8 mouse cellular contexts compared by ENCODE assay signal in the genomic region with DNA sequence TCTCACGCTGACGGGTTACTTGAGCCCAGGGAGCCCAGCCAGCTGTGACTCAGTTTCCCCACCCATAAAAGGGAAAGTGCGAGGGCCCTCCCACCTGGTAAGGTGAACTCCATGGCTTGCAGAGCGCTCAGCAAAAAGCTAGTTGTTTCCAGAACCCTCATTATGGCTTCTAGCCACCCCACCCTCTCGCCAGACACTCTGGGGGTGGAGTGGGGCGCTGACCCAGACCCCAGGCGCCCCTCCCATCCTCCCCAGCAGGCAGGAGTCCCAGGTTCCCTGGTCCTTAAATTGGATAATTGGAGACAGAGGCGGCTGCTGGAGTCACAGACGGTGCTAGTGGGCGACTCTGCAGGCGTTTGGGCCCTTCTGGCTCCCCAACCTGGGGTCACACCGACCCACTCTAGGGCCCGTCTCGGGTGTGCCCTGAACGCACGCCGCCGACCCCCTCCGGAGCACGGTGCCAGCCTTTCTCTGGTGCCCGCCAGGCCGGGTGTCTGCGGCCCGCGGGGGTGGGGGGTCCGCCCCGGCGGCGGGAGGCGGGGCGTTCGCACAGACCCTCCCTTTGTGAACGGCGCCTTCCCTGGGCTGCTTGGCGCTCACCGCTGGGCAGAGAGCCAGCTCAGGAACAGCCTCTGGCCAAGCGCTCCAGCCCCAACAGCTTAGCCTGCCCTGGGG. TPM values are rescaled to one million over a fixed set of nuclear protein-coding genes. Genes with fewer than 3 reads are reported as not detected.
DNase-seq lines count a peak whose midpoint lies in the region; ATAC-seq and TF ChIP-seq lines count a peak whose summit lies in the region.

No protein-coding gene starts in this region.

- peak overlapping the region; percentile 12; the same call in 1 of the 2 replicates for H3K4me3 ChIP-seq in forebrain, embryonic 16.5 days (replicated peaks; ENCODE audit: low read length)
- H3K4me3 ChIP-seq in hindbrain, postnatal 0 days (ENCODE audit: low read length) = peak overlapping the region; percentile 13; the same call in 1 of the 2 replicates
- H3K4me3 ChIP-seq in liver, embryonic 11.5 days (ENCODE audit: low read depth, low read length) = peak overlapping the region; percentile 35
- peak overlapping the region; percentile 25 for H3K4me3 ChIP-seq in neural tube, embryonic 11.5 days (ENCODE audit: low read depth, low read length)

- H3K27ac ChIP-seq in forebrain, embryonic 16.5 days (ENCODE audit: low read length) = no peak overlapping the region
- H3K27ac ChIP-seq in hindbrain, postnatal 0 days = no peak overlapping the region
- no peak overlapping the region for H3K27ac ChIP-seq in liver, embryonic 11.5 days (ENCODE audit: low read depth, low read length)
- H3K27ac ChIP-seq in neural tube, embryonic 11.5 days (ENCODE audit: low read depth, low read length) = 0 out of 2 replicates have a peak overlapping the region, but pooled peaks have one; percentile 17

- peaks cover 37% of the 10 kb centered on the region for H3K27me3 ChIP-seq in forebrain, embryonic 16.5 days (replicated peaks; ENCODE audit: control insufficient read depth, insufficient read depth, low read length)
- H3K27me3 ChIP-seq in hindbrain, postnatal 0 days (ENCODE audit: insufficient read depth, low read length) = peaks cover 11% of the 10 kb centered on the region; the same call in 1 of the 2 replicates
- H3K27me3 ChIP-seq in liver, embryonic 11.5 days (replicated peaks; ENCODE audit: control insufficient read depth, insufficient read depth, low read length) = peaks cover 68% of the 10 kb centered on the region
- H3K27me3 ChIP-seq in neural tube, embryonic 11.5 days (ENCODE audit: control insufficient read depth, insufficient read depth, low read length) = peaks cover 80% of the 10 kb centered on the region

- TF ChIP-seq CTCF in hindbrain, postnatal 0 days (IDR thresholded peaks at IDR 0.05; ENCODE audit: low read depth) = no peak

- no peaks in the 10 kb centered on the region for H3K9me3 ChIP-seq in forebrain, embryonic 16.5 days (ENCODE audit: control insufficient read depth, low read length)
- H3K9me3 ChIP-seq in hindbrain, postnatal 0 days (ENCODE audit: low read length) = no peaks in the 10 kb centered on the region
- no peaks in the 10 kb centered on the region for H3K9me3 ChIP-seq in liver, embryonic 11.5 days (ENCODE audit: control insufficient read depth, low read length)
- no peaks in the 10 kb centered on the region for H3K9me3 ChIP-seq in neural tube, embryonic 11.5 days (ENCODE audit: control insufficient read depth, low read length)

- H3K4me1 ChIP-seq in forebrain, embryonic 16.5 days (replicated peaks; ENCODE audit: control insufficient read depth, insufficient read depth, low read length) = peaks cover 72% of the 10 kb centered on the region
- H3K4me1 ChIP-seq in hindbrain, postnatal 0 days (ENCODE audit: insufficient read depth, low read length) = peaks cover 26% of the 10 kb centered on the region
- H3K4me1 ChIP-seq in liver, embryonic 11.5 days (replicated peaks; ENCODE audit: control insufficient read depth, insufficient read depth, low read length) = peaks cover 72% of the 10 kb centered on the region
- H3K4me1 ChIP-seq in neural tube, embryonic 11.5 days (ENCODE audit: control insufficient read depth, insufficient read depth, low read length) = peaks cover 33% of the 10 kb centered on the region

- DNase-seq in cerebellum, adult 11-12 months = peak; percentile 71
- DNase-seq in cerebellum, adult 9-10 months = no peak
- DNase-seq in adrenal gland, postnatal 10 days = peak; percentile 84
- DNase-seq in hindbrain, postnatal 0 days (ENCODE audit: low spot score) = peak; percentile 85
- DNase-seq in liver, embryonic 11.5 days (ENCODE audit: low spot score) = peak; percentile 60
- DNase-seq in neural tube, embryonic 11.5 days (ENCODE audit: low spot score) = peak; percentile 69
- no peak for DNase-seq in spleen, postnatal 10 days (ENCODE audit: low spot score in 2 of 2)

- H3K4me2 ChIP-seq in forebrain, embryonic 16.5 days (ENCODE audit: low read length) = peak overlapping the region; percentile 32
- H3K4me2 ChIP-seq in hindbrain, postnatal 0 days (ENCODE audit: low read depth, low read length) = peak overlapping the region; percentile 51
- H3K4me2 ChIP-seq in liver, embryonic 11.5 days = peak overlapping the region; percentile 65
- peak overlapping the region; percentile 51 for H3K4me2 ChIP-seq in neural tube, embryonic 11.5 days (ENCODE audit: low read depth)

- no peak overlapping the region for H3K9ac ChIP-seq in forebrain, embryonic 16.5 days (replicated peaks; ENCODE audit: low read depth, low read length)
- no peak overlapping the region for H3K9ac ChIP-seq in hindbrain, postnatal 0 days (replicated peaks; ENCODE audit: low read length)
- H3K9ac ChIP-seq in liver, embryonic 11.5 days (ENCODE audit: low read depth, low read length) = peak overlapping the region; percentile 14; the same call in 1 of the 2 replicates
- peak overlapping the region; percentile 2; the same call in 1 of the 2 replicates for H3K9ac ChIP-seq in neural tube, embryonic 11.5 days (ENCODE audit: low read length)

- ATAC-seq in forebrain, embryonic 16.5 days = peak; percentile 47
- ATAC-seq in hindbrain, postnatal 0 days = peak; percentile 39; the same call in 1 of the 2 replicates
- ATAC-seq in liver, embryonic 11.5 days (replicated peaks; ENCODE audit: low FRiP score) = no peak
- no peak for ATAC-seq in neural tube, embryonic 11.5 days (ENCODE audit: insufficient read depth, low FRiP score, low TSS enrichment)

- 2% methylated on average over 37 of the region's 37 CpGs for WGBS in forebrain, embryonic 16.5 days
- WGBS in hindbrain, postnatal 0 days = 2% methylated on average over 37 of the region's 37 CpGs
- WGBS in liver, embryonic 11.5 days = 2% methylated on average over 37 of the region's 37 CpGs
- WGBS in neural tube, embryonic 11.5 days = 1% methylated on average over 37 of the region's 37 CpGs

- H3K36me3 ChIP-seq in forebrain, embryonic 16.5 days (ENCODE audit: control insufficient read depth, insufficient read depth) = no peaks in the 10 kb centered on the region
- H3K36me3 ChIP-seq in hindbrain, postnatal 0 days (ENCODE audit: insufficient read depth, low read length) = no peaks in the 10 kb centered on the region
- H3K36me3 ChIP-seq in liver, embryonic 11.5 days (ENCODE audit: control insufficient read depth, insufficient read depth, low read length) = no peaks in the 10 kb centered on the region
- no peaks in the 10 kb centered on the region for H3K36me3 ChIP-seq in neural tube, embryonic 11.5 days (ENCODE audit: control insufficient read depth, insufficient read depth, low read length)

RNA-seq across cellular contexts. Expression of a gene that starts 6.4 kb away (rescaled TPM):
- 10 to 100 TPM; 11.7 to 44.5 TPM for total RNA-seq in adrenal gland, postnatal 10 days (2021)
- 5.8 and 7.0 TPM in 2 replicates for polyA plus RNA-seq in forebrain, embryonic 16.5 days (2015; fragmentation: Nextera tagmentation; extraction: Ambion mirVana)
- total RNA-seq in hindbrain, postnatal 0 days (2014; rRNA removed) = 4.4 and 8.2 TPM in 2 replicates
- polyA plus RNA-seq in hindbrain, postnatal 0 days (2015; fragmentation: Nextera tagmentation; extraction: Ambion mirVana) = 7.5 and 8.6 TPM in 2 replicates
- polyA plus RNA-seq in liver, embryonic 11.5 days (2014; fragmentation: Nextera tagmentation; extraction: Ambion mirVana) = 4.0 and 5.0 TPM in 2 replicates
- 7.9 and 8.5 TPM in 2 replicates for polyA plus RNA-seq in neural tube, embryonic 11.5 days (2014; fragmentation: Nextera tagmentation; extraction: Ambion mirVana)

RNA-seq across cellular contexts. Expression of a gene that starts 18.2 kb away (rescaled TPM):
- total RNA-seq in adrenal gland, postnatal 10 days (2021) = 10 to 100 TPM; 14.5 to 16.5 TPM
- 53.2 and 59.8 TPM in 2 replicates for polyA plus RNA-seq in forebrain, embryonic 16.5 days (2015; fragmentation: Nextera tagmentation; extraction: Ambion mirVana)
- total RNA-seq in hindbrain, postnatal 0 days (2014; rRNA removed) = 42.3 and 43.2 TPM in 2 replicates
- polyA plus RNA-seq in hindbrain, postnatal 0 days (2015; fragmentation: Nextera tagmentation; extraction: Ambion mirVana) = 24.8 and 25.6 TPM in 2 replicates
- 16.2 and 18.2 TPM in 2 replicates for polyA plus RNA-seq in liver, embryonic 11.5 days (2014; fragmentation: Nextera tagmentation; extraction: Ambion mirVana)
- 23.0 and 27.9 TPM in 2 replicates for polyA plus RNA-seq in neural tube, embryonic 11.5 days (2014; fragmentation: Nextera tagmentation; extraction: Ambion mirVana)

RNA-seq across cellular contexts. Expression of a gene that starts 35.5 kb away (rescaled TPM):
- total RNA-seq in adrenal gland, postnatal 10 days (2021) = 100 to 1,000 TPM; 271 to 285 TPM
- polyA plus RNA-seq in forebrain, embryonic 16.5 days (2015; fragmentation: Nextera tagmentation; extraction: Ambion mirVana) = 298 and 299 TPM in 2 replicates
- 150 and 155 TPM in 2 replicates for total RNA-seq in hindbrain, postnatal 0 days (2014; rRNA removed)
- 366 and 369 TPM in 2 replicates for polyA plus RNA-seq in hindbrain, postnatal 0 days (2015; fragmentation: Nextera tagmentation; extraction: Ambion mirVana)
- 396 and 445 TPM in 2 replicates for polyA plus RNA-seq in liver, embryonic 11.5 days (2014; fragmentation: Nextera tagmentation; extraction: Ambion mirVana)
- 312 and 323 TPM in 2 replicates for polyA plus RNA-seq in neural tube, embryonic 11.5 days (2014; fragmentation: Nextera tagmentation; extraction: Ambion mirVana)

Comparison
In these comparisons a context has a peak if more than half of its experiments do, and no peak if none do; other contexts are left out.
1. DNase-seq: peak in cerebellum, adult 11-12 months (single experiment), adrenal gland, postnatal 10 days (single experiment), hindbrain, postnatal 0 days (single experiment), liver, embryonic 11.5 days (single experiment) and neural tube, embryonic 11.5 days (single experiment); none in cerebellum, adult 9-10 months (single experiment) and spleen, postnatal 10 days (0 of 2).
2. ATAC-seq: peak in forebrain, embryonic 16.5 days (single experiment) and hindbrain, postnatal 0 days (single experiment); none in liver, embryonic 11.5 days (single experiment) and neural tube, embryonic 11.5 days (single experiment).
3. H3K9ac ChIP-seq: peak in liver, embryonic 11.5 days (single experiment) and neural tube, embryonic 11.5 days (single experiment); none in forebrain, embryonic 16.5 days (single experiment) and hindbrain, postnatal 0 days (single experiment).
4. Peak in every context shown above with its lines, with median percentiles within 50 percentile points of each other: H3K4me2 ChIP-seq and H3K4me3 ChIP-seq.